In the genomic region with DNA sequence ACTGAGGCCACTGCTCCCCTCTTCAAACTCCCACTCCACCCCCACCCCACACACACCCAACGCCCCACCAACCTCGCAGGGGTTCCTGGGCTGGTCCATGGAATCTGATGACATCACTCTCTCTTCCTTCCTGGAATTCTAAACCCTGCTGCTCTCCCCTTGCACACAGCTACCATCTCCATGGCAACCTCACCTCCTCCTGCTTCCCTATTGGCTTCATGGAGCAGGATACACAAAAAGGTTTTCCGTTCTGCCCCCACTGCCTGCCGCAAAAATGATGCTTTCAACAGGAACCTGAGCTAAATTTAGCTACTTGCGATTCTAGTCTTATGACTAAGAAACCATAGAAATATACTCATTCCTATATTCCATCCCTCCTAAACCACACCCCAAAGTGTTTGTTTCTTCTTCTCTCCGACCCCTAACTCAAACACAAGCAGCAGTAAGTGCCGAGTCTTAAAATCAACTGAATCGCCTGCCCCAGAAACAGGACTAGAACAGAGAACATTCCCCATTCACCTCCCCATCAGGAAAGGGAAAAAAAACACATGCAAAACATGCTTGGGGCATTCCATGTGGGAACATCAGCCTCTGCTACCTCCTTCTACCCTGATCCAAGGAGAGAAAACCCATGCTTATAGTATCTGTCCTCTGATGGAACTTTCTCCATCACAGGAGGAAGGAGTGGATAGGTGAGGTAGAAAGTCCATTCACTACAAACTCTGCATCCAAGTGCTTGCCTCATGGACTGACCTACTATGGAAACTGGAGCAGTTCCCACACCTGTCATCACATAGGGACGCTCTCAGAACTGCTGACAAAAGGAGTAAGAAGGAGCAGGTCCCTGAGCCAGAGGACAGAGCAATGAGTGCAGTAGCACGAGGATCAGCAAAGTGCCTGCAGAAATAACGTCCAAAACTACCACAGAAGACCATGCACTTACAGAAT, we compare ENCODE assay signal across 8 mouse cellular contexts.
DNase-seq lines count a peak whose midpoint lies in the region; ATAC-seq and TF ChIP-seq lines count a peak whose summit lies in the region.

No protein-coding gene starts in this region.

- peak overlapping the region; percentile 68 for H3K9ac ChIP-seq in forebrain, embryonic 16.5 days (replicated peaks; ENCODE audit: low read depth, low read length)
- peak overlapping the region; percentile 70 for H3K9ac ChIP-seq in hindbrain, embryonic 13.5 days
- peak overlapping the region; percentile 44 for H3K9ac ChIP-seq in midbrain, embryonic 12.5 days (replicated peaks)

- H3K79me3 ChIP-seq in C2C12 (ENCODE audit: low read depth), result peaks cover 43% of the 10 kb centered on the region

- peak; percentile 77 for DNase-seq in cerebellum, adult 11 months
- peak; percentile 74 to 77 for DNase-seq in layer of hippocampus, postnatal 36 days
- peak; percentile 99 for DNase-seq in telencephalon, adult 2 months (ENCODE audit: low read depth, low spot score)
- no peak for DNase-seq in T-cell, adult 2 months (ENCODE audit: low spot score)

- H3K4me2 ChIP-seq in forebrain, embryonic 16.5 days (ENCODE audit: low read length), result peak overlapping the region; percentile 61
- peak overlapping the region; percentile 53 for H3K4me2 ChIP-seq in hindbrain, embryonic 13.5 days
- peak overlapping the region; percentile 52 for H3K4me2 ChIP-seq in midbrain, embryonic 12.5 days (replicated peaks)

- peaks cover 95% of the 10 kb centered on the region for H3K79me2 ChIP-seq in C2C12 (ENCODE audit: control insufficient read depth, insufficient read depth)

- no peaks in the 10 kb centered on the region for H3K9me3 ChIP-seq in forebrain, embryonic 16.5 days (ENCODE audit: control insufficient read depth, low read length)
- H3K9me3 ChIP-seq in hindbrain, embryonic 13.5 days, result no peaks in the 10 kb centered on the region
- H3K9me3 ChIP-seq in midbrain, embryonic 12.5 days, result no peaks in the 10 kb centered on the region

- WGBS in forebrain, embryonic 16.5 days, result 2% methylated on average over 11 of the region's 11 CpGs
- WGBS in hindbrain, embryonic 13.5 days, result 16% methylated on average over 11 of the region's 11 CpGs
- 13% methylated on average over 11 of the region's 11 CpGs for WGBS in midbrain, embryonic 12.5 days

- H3ac ChIP-seq in C2C12 (ENCODE audit: control insufficient read depth, insufficient read length, low read depth), result peak overlapping the region; percentile 0

- H3K4me3 ChIP-seq in C2C12 (ENCODE audit: insufficient read depth, poor library complexity, severe bottlenecking), result no peak overlapping the region
- peak overlapping the region; percentile 49 for H3K4me3 ChIP-seq in forebrain, embryonic 16.5 days (replicated peaks; ENCODE audit: low read length)
- H3K4me3 ChIP-seq in hindbrain, embryonic 13.5 days, result peak overlapping the region; percentile 33
- peak overlapping the region; percentile 28 for H3K4me3 ChIP-seq in midbrain, embryonic 12.5 days

- H3K4me1 ChIP-seq in forebrain, embryonic 16.5 days (replicated peaks; ENCODE audit: control insufficient read depth, insufficient read depth, low read length), result peaks cover 28% of the 10 kb centered on the region
- peaks cover 47% of the 10 kb centered on the region for H3K4me1 ChIP-seq in hindbrain, embryonic 13.5 days (replicated peaks)
- peaks cover 34% of the 10 kb centered on the region for H3K4me1 ChIP-seq in midbrain, embryonic 12.5 days

- ATAC-seq in forebrain, embryonic 16.5 days, result peak; percentile 99
- ATAC-seq in hindbrain, embryonic 13.5 days (ENCODE audit: low FRiP score), result peak; percentile 96
- peak; percentile 93 for ATAC-seq in midbrain, embryonic 12.5 days (ENCODE audit: low FRiP score, low read depth)

- no peak for TF ChIP-seq CTCF in C2C12 (IDR thresholded peaks at IDR 0.05; ENCODE audit: control insufficient read depth, insufficient read depth, insufficient read length)

- no peaks in the 10 kb centered on the region for H3K36me3 ChIP-seq in C2C12 (ENCODE audit: control insufficient read depth, insufficient read depth)
- no peaks in the 10 kb centered on the region for H3K36me3 ChIP-seq in forebrain, embryonic 16.5 days (ENCODE audit: control insufficient read depth, insufficient read depth)
- H3K36me3 ChIP-seq in hindbrain, embryonic 13.5 days, result no peaks in the 10 kb centered on the region
- no peaks in the 10 kb centered on the region for H3K36me3 ChIP-seq in midbrain, embryonic 12.5 days

- no peaks in the 10 kb centered on the region for H3K27me3 ChIP-seq in C2C12 (ENCODE audit: control insufficient read depth, insufficient read depth, insufficient read length)
- H3K27me3 ChIP-seq in forebrain, embryonic 16.5 days (replicated peaks; ENCODE audit: control insufficient read depth, insufficient read depth, low read length), result no peaks in the 10 kb centered on the region
- no peaks in the 10 kb centered on the region for H3K27me3 ChIP-seq in hindbrain, embryonic 13.5 days
- no peaks in the 10 kb centered on the region for H3K27me3 ChIP-seq in midbrain, embryonic 12.5 days

- peak overlapping the region; percentile 96 for H3K27ac ChIP-seq in forebrain, embryonic 16.5 days (ENCODE audit: low read length)
- H3K27ac ChIP-seq in hindbrain, embryonic 13.5 days, result peak overlapping the region; percentile 84
- H3K27ac ChIP-seq in midbrain, embryonic 12.5 days (replicated peaks), result peak overlapping the region; percentile 68

TF ChIP-seq in C2C12, 6 proteins besides CTCF, POLR2A, EP300 and RAD21:
- TF ChIP-seq MYOD1 (IDR thresholded peaks at IDR 0.05; ENCODE audit: control insufficient read depth, insufficient read length, low read depth) (peak; percentile 8), CEBPB (IDR thresholded peaks at IDR 0.05; ENCODE audit: low read depth) (no peak), MAX (IDR thresholded peaks at IDR 0.05) (peak; percentile 43), USF1 (IDR thresholded peaks at IDR 0.05; ENCODE audit: low read depth) (no peak), MYOG (IDR thresholded peaks at IDR 0.05; ENCODE audit: control insufficient read depth, extremely low read depth, insufficient read length) (no peak)
TF ChIP-seq in C2C12: peak in this region for 2.
